Mouse (Mus musculus) forebrain, embryonic 14.5 days (tissue): Measurements from ENCODE around the gene Phb. TPM values are rescaled to one million over a fixed set of nuclear protein-coding genes. Genes with fewer than 3 reads are reported as not detected.
A peak's percentile ranks its signal among the peaks of the same experiment; 100 is the strongest.

Source experiments
- ATAC-seq: fragments of 200-750 bp; cut with Nextera tagmentation; 2 replicates; pipeline ENCODE4 v1.8.0; 2017; ENCODE audit warnings: mild to moderate bottlenecking, moderate library complexity
- DNase-seq: peaks from one replicate; pipeline ENCODE4 v3.0.0-alpha.2; 2015; ENCODE audit warnings: low spot score
- H3K27ac ChIP-seq: fragments of 300-500 bp; sonication (generic); 2 replicates; pipeline ENCODE4 v1.5.1; 2014; ENCODE audit warnings: low read depth, mild to moderate bottlenecking, control low read depth, low read length, moderate library complexity
- H3K27me3 ChIP-seq: fragments of 300-500 bp; sonication (generic); replicated peaks from 2 replicates; pipeline ENCODE4 v1.6.1; 2014; ENCODE audit warnings: low read length, control low read depth, mixed read lengths; ENCODE audit not compliant: control insufficient read depth, insufficient read depth
- H3K36me3 ChIP-seq: fragments of 300-500 bp; sonication (generic); 2 replicates; pipeline ENCODE4 v1.6.1; 2014; ENCODE audit warnings: low read length, control low read depth; ENCODE audit not compliant: control insufficient read depth, insufficient read depth
- H3K4me1 ChIP-seq: fragments of 300-500 bp; sonication (generic); 2 replicates; pipeline ENCODE4 v1.6.1; 2014; ENCODE audit warnings: antibody characterized with exemption, low read length, control low read depth; ENCODE audit not compliant: control insufficient read depth, insufficient read depth
- H3K4me2 ChIP-seq: fragments of 300-500 bp; sonication (generic); 2 replicates; pipeline ENCODE4 v1.6.1; 2014; ENCODE audit warnings: mild to moderate bottlenecking, control low read depth, low read length
- H3K4me3 ChIP-seq: fragments of 300-500 bp; sonication (generic); 2 replicates; pipeline ENCODE4 v1.5.1; 2014; ENCODE audit warnings: low read depth, low read length, control low read depth
- H3K9ac ChIP-seq: fragments of 300-500 bp; sonication (generic); 2 replicates; pipeline ENCODE4 v1.6.1; 2014; ENCODE audit warnings: mild to moderate bottlenecking, low read length, control low read depth, moderate library complexity
- H3K9me3 ChIP-seq: fragments of 300-500 bp; sonication (generic); replicated peaks from 2 replicates; pipeline ENCODE4 v1.6.1; 2016; ENCODE audit warnings: low read length, control low read depth, mixed read lengths; ENCODE audit not compliant: control insufficient read depth
- WGBS: fragments of 180-500 bp; shearing (Covaris S2); extraction: QIAGEN DNeasy Blood & Tissue Kit; methylation state at CpG from one replicate; pipeline ENCODE4 v1.1.7; 2014; 5-methylcytosine and 5-hydroxymethylcytosine counted together
- polyA plus RNA-seq: library from polyadenylated mRNA; unstranded; fragments of >200 nt; fragmentation: Nextera tagmentation; extraction: Ambion mirVana; gene quantifications from 2 replicates; pipeline ENCODE4 v1.2.1, GENCODE M21; 2014

The Phb gene
- polyA plus RNA-seq, 1 experiment from 2014 or later = 215 TPM

- WGBS = 89% methylated on average over 4 of the region's 4 CpGs
- Histone ChIP-seq H3K4me1 (no peaks in the 10 kb centered on the region; the same call in 1 of the 2 replicates), H3K4me2 (no peak overlapping the region), H3K9ac (no peak overlapping the region), H3K9me3 (no peaks in the 10 kb centered on the region), H3K4me3 (no peak overlapping the region), H3K27me3 (0 out of 2 replicates have a peak, but pooled peaks cover 3% of the 10 kb centered on the region), H3K27ac (no peak overlapping the region), H3K36me3 (no peaks in the 10 kb centered on the region)
- ATAC-seq (no peak), DNase-seq (no peak)
Observed at GRCm38 (mm10) chr11:95631301-95631700, 35.5 kb upstream of the Phb start.

- no peak for DNase-seq
- ATAC-seq = no peak
- Histone ChIP-seq H3K27ac (no peak overlapping the region), H3K4me2 (no peak overlapping the region), H3K4me1 (no peaks in the 10 kb centered on the region; the same call in 1 of the 2 replicates), H3K9ac (no peak overlapping the region), H3K9me3 (no peaks in the 10 kb centered on the region), H3K27me3 (0 out of 2 replicates have a peak, but pooled peaks cover 3% of the 10 kb centered on the region), H3K36me3 (no peaks in the 10 kb centered on the region), H3K4me3 (no peak overlapping the region)
- 40% methylated on average over 6 of the region's 6 CpGs for WGBS
Observed at GRCm38 (mm10) chr11:95632474-95632873, 34.3 kb upstream of the Phb start.

- Histone ChIP-seq H3K9ac (no peak overlapping the region), H3K27ac (no peak overlapping the region), H3K27me3 (no peaks in the 10 kb centered on the region), H3K36me3 (no peaks in the 10 kb centered on the region), H3K4me2 (no peak overlapping the region), H3K9me3 (no peaks in the 10 kb centered on the region), H3K4me3 (no peak overlapping the region), H3K4me1 (no peaks in the 10 kb centered on the region; the same call in 1 of the 2 replicates)
- 47% methylated on average over 2 of the region's 2 CpGs for WGBS
- DNase-seq = peak; percentile 21
- no peak for ATAC-seq
Observed at GRCm38 (mm10) chr11:95633512-95634000, 33.2 kb upstream of the Phb start.

GRCm38 (mm10) chr11:95635030-95635429, 31.7 kb upstream of the Phb start:
- no peak overlapping the region for H3K27ac ChIP-seq
- no peak for DNase-seq
- no peaks in the 10 kb centered on the region for H3K36me3 ChIP-seq
- WGBS = 24% methylated on average over 2 of the region's 2 CpGs
- ATAC-seq = no peak
- H3K4me2 ChIP-seq = no peak overlapping the region
- no peaks in the 10 kb centered on the region for H3K27me3 ChIP-seq
- H3K9ac ChIP-seq = no peak overlapping the region
- no peaks in the 10 kb centered on the region; the same call in 1 of the 2 replicates for H3K4me1 ChIP-seq
- no peak overlapping the region for H3K4me3 ChIP-seq
- H3K9me3 ChIP-seq = no peaks in the 10 kb centered on the region

- Histone ChIP-seq H3K9ac (no peak overlapping the region), H3K4me2 (no peak overlapping the region), H3K27ac (no peak overlapping the region), H3K36me3 (no peaks in the 10 kb centered on the region), H3K4me3 (no peak overlapping the region), H3K27me3 (peaks cover 13% of the 10 kb centered on the region), H3K4me1 (peaks cover 13% of the 10 kb centered on the region), H3K9me3 (no peaks in the 10 kb centered on the region)
- peak; percentile 14; the same call in 1 of the 2 replicates for ATAC-seq
- DNase-seq = peak; percentile 55
- 65% methylated on average over 2 of the region's 2 CpGs for WGBS
Observed at GRCm38 (mm10) chr11:95640751-95641150, 26.0 kb upstream of the Phb start.

- Histone ChIP-seq H3K9ac (no peak overlapping the region), H3K4me2 (no peak overlapping the region), H3K36me3 (no peaks in the 10 kb centered on the region), H3K4me3 (no peak overlapping the region), H3K9me3 (no peaks in the 10 kb centered on the region), H3K27me3 (peaks cover 17% of the 10 kb centered on the region), H3K27ac (no peak overlapping the region), H3K4me1 (peaks cover 14% of the 10 kb centered on the region)
- 16% methylated on average over 12 of the region's 12 CpGs for WGBS
- DNase-seq = peak; percentile 91
- ATAC-seq = peak; percentile 86
Observed at GRCm38 (mm10) chr11:95642534-95643280, 24.1 kb upstream of the Phb start.

- no peak overlapping the region for H3K27ac ChIP-seq
- no peak overlapping the region for H3K4me2 ChIP-seq
- no peak for DNase-seq
- H3K4me1 ChIP-seq = peaks cover 14% of the 10 kb centered on the region
- H3K36me3 ChIP-seq = no peaks in the 10 kb centered on the region
- WGBS = 42% methylated on average over 5 of the region's 5 CpGs
- peaks cover 17% of the 10 kb centered on the region for H3K27me3 ChIP-seq
- no peak overlapping the region for H3K4me3 ChIP-seq
- no peak for ATAC-seq
- H3K9ac ChIP-seq = no peak overlapping the region
- H3K9me3 ChIP-seq = no peaks in the 10 kb centered on the region
Observed at GRCm38 (mm10) chr11:95643856-95644255, 22.9 kb upstream of the Phb start.

- peaks cover 14% of the 10 kb centered on the region for H3K4me1 ChIP-seq
- 72% methylated on average over 7 of the region's 7 CpGs for WGBS
- H3K9ac ChIP-seq = no peak overlapping the region
- no peak for DNase-seq
- H3K36me3 ChIP-seq = no peaks in the 10 kb centered on the region
- peaks cover 17% of the 10 kb centered on the region for H3K27me3 ChIP-seq
- H3K4me3 ChIP-seq = no peak overlapping the region
- no peaks in the 10 kb centered on the region for H3K9me3 ChIP-seq
- ATAC-seq = no peak
- H3K27ac ChIP-seq = no peak overlapping the region
- no peak overlapping the region for H3K4me2 ChIP-seq
Observed at GRCm38 (mm10) chr11:95644381-95644780, 22.4 kb upstream of the Phb start.
